8 mouse cellular contexts compared by ENCODE assay signal in genomic region chr9:45829107-45829506, GRCm38 (mm10). TPM values are rescaled to one million over a fixed set of nuclear protein-coding genes. Genes with fewer than 3 reads are reported as not detected.
A peak's percentile ranks its signal among the peaks of the same experiment; 100 is the strongest.
DNase-seq lines count a peak whose midpoint lies in the region; ATAC-seq and TF ChIP-seq lines count a peak whose summit lies in the region.

No protein-coding gene starts in this region.

- no peaks in the 10 kb centered on the region for H3K27me3 ChIP-seq in C2C12 (ENCODE audit: control insufficient read depth, insufficient read depth, insufficient read length)
- no peaks in the 10 kb centered on the region for H3K27me3 ChIP-seq in liver, embryonic 11.5 days (replicated peaks; ENCODE audit: control insufficient read depth, insufficient read depth, low read length)
- no peaks in the 10 kb centered on the region for H3K27me3 ChIP-seq in splenic B cell, adult 2 months (ENCODE audit: control insufficient read depth, insufficient read depth, low read length, poor library complexity, severe bottlenecking)

- WGBS in liver, embryonic 11.5 days = 27% methylated on average over 10 of the region's 10 CpGs

- H3K4me1 ChIP-seq in liver, embryonic 11.5 days (replicated peaks; ENCODE audit: control insufficient read depth, insufficient read depth, low read length) = peaks cover 3% of the 10 kb centered on the region; the same call in 1 of the 2 replicates

- H3K36me3 ChIP-seq in C2C12 (ENCODE audit: control insufficient read depth, insufficient read depth) = no peaks in the 10 kb centered on the region
- no peaks in the 10 kb centered on the region for H3K36me3 ChIP-seq in liver, embryonic 11.5 days (ENCODE audit: control insufficient read depth, insufficient read depth, low read length)
- H3K36me3 ChIP-seq in splenic B cell, adult 2 months (ENCODE audit: control insufficient read depth, insufficient read depth, low read length, poor library complexity, severe bottlenecking) = no peaks in the 10 kb centered on the region

- peak; percentile 79 for TF ChIP-seq CTCF in C2C12 (IDR thresholded peaks at IDR 0.05; ENCODE audit: control insufficient read depth, insufficient read depth, insufficient read length)

- peaks cover 7% of the 10 kb centered on the region for H3K79me2 ChIP-seq in C2C12 (ENCODE audit: control insufficient read depth, insufficient read depth)

- no peak overlapping the region for H3K4me3 ChIP-seq in C2C12 (ENCODE audit: insufficient read depth, poor library complexity, severe bottlenecking)
- H3K4me3 ChIP-seq in liver, embryonic 11.5 days (ENCODE audit: low read depth, low read length) = peak overlapping the region; percentile 77

- peak; percentile 73 for DNase-seq in adrenal gland, postnatal 14 days
- peak; percentile 73 for DNase-seq in embryo, embryonic 9.5 days (ENCODE audit: extremely low spot score)
- DNase-seq in heart, adult 8-10 months (ENCODE audit: low spot score) = peak; percentile 65
- DNase-seq in kidney, adult 8-10 months = peak; percentile 71 to 83
- peak; percentile 54 for DNase-seq in liver, embryonic 11.5 days (ENCODE audit: low spot score)
- DNase-seq in splenic B cell, adult 2 months (ENCODE audit: low read depth, low spot score) = peak; percentile 92

- no peak overlapping the region for H3K9ac ChIP-seq in liver, embryonic 11.5 days (ENCODE audit: low read depth, low read length)

- H3K79me3 ChIP-seq in C2C12 (ENCODE audit: low read depth) = no peaks in the 10 kb centered on the region

- H3K4me2 ChIP-seq in liver, embryonic 11.5 days = peak overlapping the region; percentile 95

- no peak overlapping the region for H3ac ChIP-seq in C2C12 (ENCODE audit: control insufficient read depth, insufficient read length, low read depth)

- H3K27ac ChIP-seq in liver, embryonic 11.5 days (ENCODE audit: low read depth, low read length) = no peak overlapping the region

- ATAC-seq in liver, embryonic 11.5 days (replicated peaks; ENCODE audit: low FRiP score) = 0 out of 2 replicates have a peak, but pooled peaks have one; percentile 11
- peak; percentile 66 for ATAC-seq in monocyte, adult 5-6 weeks (replicated peaks; ENCODE audit: insufficient number of reproducible peaks, low FRiP score, low TSS enrichment, poor library complexity, severe bottlenecking)

- no peaks in the 10 kb centered on the region for H3K9me3 ChIP-seq in liver, embryonic 11.5 days (ENCODE audit: control insufficient read depth, low read length)

TF ChIP-seq in C2C12, 6 proteins besides CTCF, POLR2A, EP300 and RAD21:
- TF ChIP-seq MYOD1 (IDR thresholded peaks at IDR 0.05; ENCODE audit: control insufficient read depth, insufficient read length, low read depth) (no peak), USF1 (IDR thresholded peaks at IDR 0.05; ENCODE audit: low read depth) (no peak), FOSL1 (IDR thresholded peaks at IDR 0.05; ENCODE audit: insufficient read depth, low read length, poor library complexity, severe bottlenecking) (no peak), MYOG (IDR thresholded peaks at IDR 0.05; ENCODE audit: control insufficient read depth, extremely low read depth, insufficient read length) (no peak), CEBPB (IDR thresholded peaks at IDR 0.05; ENCODE audit: low read depth) (no peak), MAX (IDR thresholded peaks at IDR 0.05) (no peak)

RNA-seq across cellular contexts. Expression of gene Cep164, which starts 0.6 kb away (rescaled TPM):
- 12.7 TPM for polyA plus RNA-seq in C2C12 (2012; fragmentation: generic; extraction: Trizol)
- total RNA-seq in adrenal gland, postnatal 14 days (2021) = 12.4 and 13.1 TPM in 2 replicates
- 1 to 10 TPM; 6.8 to 8.6 (median 7.7) TPM for total RNA-seq in heart, adult 8-10 months (2022)
- 10.3 and 12.9 TPM in 2 replicates for polyA plus RNA-seq in liver, embryonic 11.5 days (2014; fragmentation: Nextera tagmentation; extraction: Ambion mirVana)
- 10.6 to 16.4 TPM (median 13.0 TPM) in 3 replicates for total RNA-seq in monocyte, adult 5-6 weeks (2017)

RNA-seq across cellular contexts. Expression of gene Bace1, which starts 9.3 kb away (rescaled TPM):
- polyA plus RNA-seq in C2C12 (2012; fragmentation: generic; extraction: Trizol) = 9.9 TPM
- total RNA-seq in adrenal gland, postnatal 14 days (2021) = 25.2 and 25.6 TPM in 2 replicates
- total RNA-seq in heart, adult 8-10 months (2022) = 10 to 100 TPM; 21.2 to 35.3 (median 27.2) TPM
- polyA plus RNA-seq in liver, embryonic 11.5 days (2014; fragmentation: Nextera tagmentation; extraction: Ambion mirVana) = 12.9 and 14.6 TPM in 2 replicates
- 0.29 to 1.1 TPM (median 0.43 TPM) in 3 replicates for total RNA-seq in monocyte, adult 5-6 weeks (2017)

Comparison
In these comparisons a context has a peak if more than half of its experiments do, and no peak if none do; other contexts are left out.
1. RNA of gene Bace1, which starts 9.3 kb away (total RNA-seq): 21.2 to 35.3 TPM in heart, adult 8-10 months and 25.2 to 25.6 TPM in adrenal gland, postnatal 14 days; 0.29 to 1.1 TPM in monocyte, adult 5-6 weeks; every median in the first group is over 10 times any median in the second.
2. Peak in every context shown above with its lines, with median percentiles within 50 percentile points of each other: DNase-seq.